Mouse (Mus musculus): ENCODE data around the gene Tradd. TPM values are rescaled to one million over a fixed set of nuclear protein-coding genes. Genes with fewer than 3 reads are reported as not detected.
"Not testable (repeated sequence)": the region's sequence is repeated elsewhere in the genome, so short reads cannot be mapped to it uniquely, and the experiment has no call there.

The Tradd gene
- polyA plus RNA-seq, 1 experiment: 57.4 TPM

- WGBS: 63% methylated on average over 11 of the region's 11 CpGs
- no peak for DNase-seq (ENCODE audit: low read depth, low spot score)
Measured at GRCm38 (mm10) chr8:105295895-105296573, 31.6 kb upstream of the Tradd start, which contains the start of gene Exoc3l. Exoc3l (minus strand) TSS chr8:105296101.

- 70% methylated on average over 11 of the region's 11 CpGs for WGBS
- no peak for DNase-seq (ENCODE audit: low read depth, low spot score)
Measured at GRCm38 (mm10) chr8:105295256-105295655, 30.8 kb upstream of the Tradd start.

GRCm38 (mm10) chr8:105294776-105295175 lies 30.4 kb upstream of the Tradd start:
- DNase-seq (ENCODE audit: low read depth, low spot score): no peak
- WGBS: 68% methylated on average over 9 of the region's 9 CpGs

DNA sequence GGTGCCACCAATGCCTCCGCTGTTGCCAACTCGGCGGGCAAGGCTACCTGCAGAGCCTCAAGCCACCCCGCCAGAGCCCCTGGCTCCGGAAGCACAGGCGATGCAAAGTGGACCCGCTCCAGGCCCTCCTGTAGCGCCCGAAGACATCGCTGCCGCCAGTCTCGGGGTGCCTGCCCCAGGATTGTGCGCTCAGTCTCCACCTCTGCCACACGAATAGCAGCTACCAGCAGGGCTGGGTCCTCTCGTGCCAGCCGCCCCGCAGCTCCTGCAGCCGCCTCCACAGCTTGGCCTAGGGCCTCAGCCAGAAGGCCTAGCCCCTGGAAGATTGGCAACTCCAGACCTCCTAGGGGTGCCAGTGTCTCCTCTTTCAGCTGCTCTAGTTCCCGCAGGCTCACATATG lies 29.0 kb upstream of the Tradd start:
- WGBS: 78% methylated on average over 19 of the region's 19 CpGs
- no peak for DNase-seq (ENCODE audit: low read depth, low spot score)

DNA sequence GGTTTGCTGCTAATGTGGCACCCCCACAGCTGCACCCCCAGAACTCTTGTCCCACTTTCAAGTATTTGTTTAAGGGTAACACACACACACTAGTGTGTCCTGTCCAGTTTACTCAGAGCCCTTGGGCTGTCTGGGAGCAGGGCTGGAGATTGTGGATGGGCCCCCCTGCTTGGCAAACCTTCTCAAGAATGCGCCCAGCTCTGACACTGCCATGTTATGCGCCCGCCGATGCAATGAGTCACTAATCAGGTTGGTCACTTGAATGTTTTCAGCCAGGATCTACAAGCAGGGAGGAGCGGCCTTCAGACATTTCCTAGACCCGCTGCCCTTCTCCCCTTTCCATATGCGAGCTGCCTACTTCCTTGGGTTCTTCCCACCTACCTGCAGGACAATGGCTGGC lies 28.1 kb upstream of the Tradd start:
- no peak for DNase-seq (ENCODE audit: low read depth, low spot score)
- WGBS: 83% methylated on average over 7 of the region's 7 CpGs

DNA sequence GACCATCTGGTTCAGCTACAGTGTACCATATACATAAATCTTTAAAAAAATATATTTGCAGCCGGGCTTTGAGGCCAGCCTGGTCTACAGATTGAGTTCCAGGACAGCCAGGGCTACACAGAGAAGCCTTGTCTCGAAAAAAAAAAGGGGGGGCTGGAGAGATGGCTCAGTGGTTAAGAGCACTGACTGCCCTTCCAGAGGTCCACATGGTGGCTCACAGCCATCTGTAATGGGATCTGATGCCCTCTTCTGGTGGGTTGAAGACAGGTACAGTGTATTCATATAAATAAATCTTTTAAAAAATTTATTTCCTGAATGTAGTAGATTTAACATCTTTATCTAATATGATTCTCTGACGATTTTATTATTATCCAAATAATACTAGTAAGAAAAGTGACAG lies 27.4 kb upstream of the Tradd start:
- 67% methylated on average over 3 of the region's 3 CpGs for WGBS
- not testable (repeated sequence) for DNase-seq (ENCODE audit: low read depth, low spot score)

DNA sequence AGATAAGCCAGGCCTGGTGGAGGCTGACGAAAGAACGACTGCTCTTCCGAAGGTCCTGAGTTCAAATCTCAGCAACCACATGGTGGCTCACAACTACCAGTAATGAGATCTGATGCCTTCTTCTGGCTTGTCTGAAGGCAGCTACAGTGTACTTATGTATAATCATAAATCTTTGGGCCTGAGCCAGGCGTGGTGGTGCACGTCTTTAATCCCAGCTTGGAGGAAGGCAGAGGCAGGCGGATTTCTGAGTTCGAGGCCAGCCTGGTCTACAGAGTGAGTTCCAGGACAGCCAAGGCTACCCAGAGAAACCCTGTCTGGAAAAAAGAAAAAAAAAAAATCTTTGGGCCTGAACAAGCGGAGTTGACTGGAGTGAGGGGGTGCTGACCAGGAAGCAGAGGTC lies 27.0 kb upstream of the Tradd start:
- not testable (repeated sequence) for DNase-seq (ENCODE audit: low read depth, low spot score)
- WGBS: 64% methylated on average over 8 of the region's 8 CpGs

- peak; percentile 94 for DNase-seq (ENCODE audit: low read depth, low spot score)
- 11% methylated on average over 31 of the region's 31 CpGs for WGBS
Measured at GRCm38 (mm10) chr8:105290554-105291314, 26.3 kb upstream of the Tradd start.

DNA sequence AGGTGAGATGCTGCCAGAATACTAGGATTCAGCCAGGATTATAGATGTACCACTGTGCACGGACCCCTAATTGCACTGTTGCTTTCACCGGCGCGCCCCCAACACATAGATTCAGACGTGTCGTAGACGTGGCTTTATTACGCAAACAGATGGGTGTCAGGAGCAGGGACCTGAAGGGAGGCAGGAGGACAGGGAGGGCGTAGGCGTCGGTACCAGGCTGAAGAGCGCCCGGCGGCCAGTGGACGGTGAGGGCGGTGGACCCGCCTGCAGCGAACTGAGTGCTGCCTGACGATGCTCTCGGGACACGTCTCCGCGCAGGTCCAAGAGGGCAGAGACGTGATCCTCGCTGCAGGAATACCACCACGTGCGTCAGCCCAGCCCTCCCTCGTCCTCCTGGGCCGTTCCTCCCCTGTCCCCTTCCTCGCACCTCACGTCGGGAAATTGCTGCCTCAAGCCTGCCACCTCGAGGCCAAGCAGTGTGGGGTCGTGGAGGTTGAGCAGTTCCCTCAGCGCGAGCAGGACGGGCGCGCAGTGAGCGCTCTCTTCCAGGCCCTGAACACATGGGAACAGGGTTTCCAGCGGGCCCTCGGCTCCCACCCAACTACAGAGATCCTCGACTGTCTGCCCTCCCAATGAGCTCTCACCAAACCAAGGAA lies 25.5 kb upstream of the Tradd start, which contains the start of gene 4931428F04Rik:
Gene 4931428F04Rik (minus strand): TSS at position 60 of the 656 bp plus-strand sequence.
- 2% methylated on average over 43 of the region's 43 CpGs for WGBS
- no peak for DNase-seq (ENCODE audit: low read depth, low spot score)

GRCm38 (mm10) chr8:105288958-105289732 lies 24.7 kb upstream of the Tradd start:
- DNase-seq (ENCODE audit: low read depth, low spot score): peak; percentile 96
- WGBS: under 1% methylated on average over 53 of the region's 53 CpGs

DNA sequence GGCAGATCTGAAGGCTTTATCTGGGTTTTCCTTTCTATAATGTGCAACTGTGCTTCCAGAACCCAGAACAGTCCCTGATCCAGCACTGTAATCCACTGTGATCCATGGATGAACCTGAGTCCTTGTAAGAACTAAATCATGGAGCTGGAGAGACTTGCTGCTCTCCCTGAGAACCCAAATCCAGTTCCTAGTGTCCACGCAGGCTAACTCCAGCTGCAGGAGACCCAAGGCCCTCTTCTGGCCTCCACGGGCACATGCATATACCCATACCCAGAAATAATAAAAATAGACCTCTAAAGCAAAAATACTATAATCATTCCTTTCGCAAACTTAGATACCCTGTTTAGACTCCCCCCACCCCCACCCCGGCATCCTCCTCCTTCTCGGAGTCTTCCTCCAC lies 23.8 kb upstream of the Tradd start:
- no peak for DNase-seq (ENCODE audit: low read depth, low spot score)
- 90% methylated on average over 5 of the region's 5 CpGs for WGBS

GRCm38 (mm10) chr8:105286907-105287306 lies 22.5 kb upstream of the Tradd start:
- WGBS: 93% methylated on average over 4 of the region's 4 CpGs
- DNase-seq (ENCODE audit: low read depth, low spot score): no peak

DNA sequence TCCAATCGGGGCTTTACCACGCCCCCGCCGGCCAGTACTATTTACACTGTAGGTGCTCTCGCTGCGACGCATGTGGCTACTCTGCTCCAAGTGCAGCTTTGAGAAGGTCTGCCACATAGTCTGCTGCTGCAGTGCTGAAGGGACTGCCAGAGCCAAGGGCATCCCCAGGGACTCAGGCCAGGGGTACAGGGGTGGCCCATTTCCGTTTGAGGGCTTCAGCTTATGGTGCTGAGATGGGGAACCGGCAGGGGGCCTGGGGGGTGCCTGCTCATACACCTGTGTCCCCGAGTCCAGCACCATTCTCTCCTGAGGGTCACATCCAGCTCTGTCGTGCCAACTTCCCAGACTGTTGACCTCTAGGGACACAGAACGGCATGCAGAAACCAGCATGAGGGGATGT lies 21.1 kb upstream of the Tradd start:
- 76% methylated on average over 12 of the region's 12 CpGs for WGBS
- no peak for DNase-seq (ENCODE audit: low read depth, low spot score)

GRCm38 (mm10) chr8:105283074-105283473 lies 18.7 kb upstream of the Tradd start:
- 37% methylated on average over 23 of the region's 23 CpGs for WGBS
- no peak for DNase-seq (ENCODE audit: low read depth, low spot score)

- DNase-seq (ENCODE audit: low read depth, low spot score): no peak
- 90% methylated on average over 4 of the region's 4 CpGs for WGBS
Measured at GRCm38 (mm10) chr8:105282239-105282638, 17.8 kb upstream of the Tradd start.

DNA sequence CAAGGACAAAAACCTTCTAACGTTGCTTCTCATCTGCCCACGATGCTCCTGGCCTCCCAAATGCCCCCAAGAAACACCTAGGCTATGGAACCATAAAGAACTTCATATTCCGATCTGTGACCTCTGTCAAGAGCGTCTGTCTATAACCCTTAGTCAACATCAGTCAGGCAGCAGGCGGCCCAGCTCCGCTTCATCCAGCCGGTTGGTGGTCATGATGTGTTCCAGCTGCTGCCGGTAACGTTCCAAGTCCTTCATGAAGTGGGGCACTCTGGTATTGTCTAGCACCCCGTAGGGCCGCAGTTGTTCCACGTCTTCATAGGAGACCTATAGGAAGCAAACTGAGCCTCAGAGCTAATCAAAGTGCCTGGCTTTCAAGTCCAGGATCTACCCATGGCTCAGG lies 17.4 kb upstream of the Tradd start:
- no peak for DNase-seq (ENCODE audit: low read depth, low spot score)
- WGBS: 93% methylated on average over 12 of the region's 12 CpGs

DNA sequence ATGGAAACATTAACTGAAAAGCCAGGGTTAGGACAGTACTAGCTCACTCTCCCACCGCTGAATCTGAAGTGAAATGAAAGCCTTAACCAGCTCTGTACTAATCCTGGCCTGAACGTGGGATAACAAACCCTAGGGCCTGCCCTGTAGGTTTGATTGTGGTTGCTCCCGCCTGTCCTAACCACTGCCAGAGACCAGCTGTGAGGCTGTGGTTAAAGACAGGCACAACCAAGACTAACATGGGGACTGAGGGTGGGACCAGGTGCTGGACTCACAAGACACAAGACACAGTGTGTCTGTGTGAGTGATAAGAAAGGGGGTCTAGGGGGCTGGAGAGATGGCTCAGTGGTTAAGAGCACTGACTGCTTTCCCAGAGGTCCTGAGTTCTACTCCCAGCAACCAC lies 16.2 kb upstream of the Tradd start:
- no peak for DNase-seq (ENCODE audit: low read depth, low spot score)
- 90% methylated on average over 3 of the region's 3 CpGs for WGBS

DNA sequence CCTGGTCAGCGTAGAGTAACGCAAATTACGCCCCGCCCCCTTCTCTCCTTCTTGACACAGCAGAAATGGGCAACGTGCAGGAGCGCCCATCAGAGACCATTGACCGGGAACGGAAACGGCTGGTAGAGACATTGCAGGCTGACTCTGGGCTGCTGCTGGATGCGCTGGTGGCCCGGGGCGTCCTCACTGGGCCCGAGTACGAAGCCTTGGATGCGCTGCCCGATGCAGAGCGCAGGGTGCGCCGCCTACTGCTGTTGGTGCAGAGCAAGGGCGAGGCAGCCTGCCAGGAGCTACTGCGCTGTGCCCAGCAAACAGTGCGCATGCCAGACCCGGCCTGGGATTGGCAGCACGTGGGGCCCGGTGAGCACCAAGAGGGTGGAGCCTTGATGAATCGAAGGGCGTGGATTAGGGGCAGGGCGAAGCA lies 14.5 kb upstream of the Tradd start:
- peak; percentile 75 for DNase-seq (ENCODE audit: low read depth, low spot score)
- WGBS: 3% methylated on average over 28 of the region's 28 CpGs

DNA sequence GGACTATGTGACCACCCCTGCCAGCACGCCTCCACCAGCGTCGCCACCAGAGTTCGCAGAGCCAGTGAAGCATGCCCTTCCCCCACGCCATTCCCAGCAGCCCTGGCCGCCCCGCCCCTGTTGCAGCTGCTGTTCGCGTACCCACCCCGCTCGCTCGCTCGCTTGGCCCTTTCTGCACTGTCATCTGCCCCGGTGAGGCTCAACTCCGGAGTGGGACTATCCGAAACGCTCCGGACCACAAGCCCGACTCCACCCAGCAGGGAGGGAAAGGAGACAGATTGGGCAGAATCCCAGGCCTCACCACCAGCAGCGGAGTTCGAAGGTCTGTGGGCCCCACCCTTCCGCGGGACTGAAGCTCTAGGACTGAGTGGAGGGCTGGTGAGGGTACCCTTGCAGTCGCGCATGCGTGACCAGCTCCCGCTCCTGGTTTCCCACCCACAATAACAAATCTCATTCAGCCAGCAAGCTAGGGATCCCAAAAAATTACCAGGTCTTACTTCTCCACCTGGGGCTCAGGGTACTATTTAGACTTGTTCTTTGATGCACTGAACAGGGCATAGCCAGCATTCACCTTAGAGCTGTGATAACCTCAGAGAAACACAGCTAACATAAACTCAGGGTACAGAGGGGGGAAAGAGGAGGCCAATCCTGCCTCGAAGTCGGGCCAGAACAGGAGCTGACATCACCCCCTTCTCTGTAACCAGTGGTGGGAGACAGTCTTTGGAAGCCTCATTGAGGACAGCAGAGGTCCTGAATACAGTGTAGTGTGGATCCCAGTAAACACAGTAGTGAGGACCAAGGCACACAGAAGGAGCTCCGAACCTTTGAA lies 12.1 kb upstream of the Tradd start:
- no peak for DNase-seq (ENCODE audit: low read depth, low spot score)
- WGBS: 7% methylated on average over 30 of the region's 30 CpGs
